36 mouse cellular contexts compared by ENCODE assay signal in the genomic region with DNA sequence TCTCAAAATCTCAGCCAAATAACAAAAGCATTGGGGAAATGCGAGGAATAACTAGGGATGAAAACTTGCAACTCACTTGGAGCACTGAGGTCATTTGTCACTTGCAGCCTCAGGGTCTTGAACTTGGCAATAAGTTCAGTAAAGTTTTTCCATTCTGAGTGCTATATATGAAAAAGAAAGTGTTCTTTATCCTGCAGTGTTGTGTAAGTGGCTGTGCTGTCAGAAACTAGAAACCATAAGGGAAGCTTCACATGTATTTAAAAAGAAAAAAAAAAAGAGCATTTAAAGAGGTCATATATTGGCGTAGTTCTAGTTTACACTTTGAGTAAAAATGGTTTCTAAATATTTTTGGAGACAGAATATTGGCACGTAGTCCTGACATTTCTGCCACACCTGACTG.
"Had no signal": no experiment of that assay in that cellular context is flagged by ENCODE, and none has a peak within 500 bp of the region (broad histone marks: within the 10 kb centered on the region; RNA-seq: fewer than 3 reads in every experiment).

No protein-coding gene starts in this region.

- H3K36me3 ChIP-seq: heart, embryonic 10.5 days; heart, embryonic 12.5 days; heart, embryonic 13.5 days; heart, embryonic 15.5 days; hindbrain, embryonic 10.5 days; hindbrain, embryonic 12.5 days; hindbrain, embryonic 13.5 days; hindbrain, embryonic 15.5 days; intestine, embryonic 15.5 days; kidney, embryonic 15.5 days had no signal

- H3K27me3 ChIP-seq: heart, embryonic 12.5 days; heart, embryonic 13.5 days; heart, embryonic 15.5 days; hindbrain, embryonic 12.5 days; hindbrain, embryonic 13.5 days; hindbrain, embryonic 15.5 days; intestine, embryonic 15.5 days; kidney, embryonic 15.5 days had no signal

- H3K4me2 ChIP-seq: heart, embryonic 11.5 days; heart, embryonic 12.5 days; heart, embryonic 13.5 days; heart, embryonic 15.5 days; hindbrain, embryonic 12.5 days; hindbrain, embryonic 13.5 days; hindbrain, embryonic 14.5 days; hindbrain, embryonic 15.5 days; intestine, embryonic 15.5 days; kidney, embryonic 15.5 days had no signal

- H3K4me3 ChIP-seq: heart, adult 2 months; heart, embryonic 10.5 days; heart, embryonic 12.5 days; heart, embryonic 13.5 days; heart, embryonic 15.5 days; hindbrain, embryonic 10.5 days; hindbrain, embryonic 12.5 days; hindbrain, embryonic 13.5 days; hindbrain, embryonic 15.5 days; intestine, embryonic 15.5 days; kidney, embryonic 15.5 days; layer of hippocampus, adult 2 months had no signal

- ATAC-seq: hindbrain, embryonic 16.5 days; hindbrain, postnatal 0 days; inflammation-experienced regulatory T-cells, adult 6 months; intestine, embryonic 15.5 days; intestine, embryonic 16.5 days; intestine, postnatal 0 days had no signal

- H3K4me1 ChIP-seq: heart, embryonic 10.5 days; heart, embryonic 12.5 days; heart, embryonic 13.5 days; heart, embryonic 15.5 days; hindbrain, embryonic 10.5 days; hindbrain, embryonic 12.5 days; hindbrain, embryonic 13.5 days; hindbrain, embryonic 15.5 days; intestine, embryonic 15.5 days; kidney, embryonic 15.5 days had no signal

- DNase-seq: heart, adult 18-20 months; heart, adult 2 months; heart, postnatal 10 days; heart, postnatal 14 days; heart, postnatal 36 days; heart, postnatal 4 days; kidney, adult 11 months; kidney, adult 18-20 months; kidney, adult 2 months; kidney, adult 8-10 months; kidney, adult 9 months; kidney, postnatal 10 days; kidney, postnatal 14 days; kidney, postnatal 25 days; kidney, postnatal 36 days; kidney, postnatal 4 days; layer of hippocampus, adult 9-11 months had no signal

- H3K27ac ChIP-seq: heart, adult 2 months; heart, embryonic 10.5 days; heart, embryonic 13.5 days; heart, embryonic 15.5 days; hindbrain, embryonic 10.5 days; hindbrain, embryonic 12.5 days; hindbrain, embryonic 13.5 days; hindbrain, embryonic 14.5 days; hindbrain, embryonic 15.5 days; hindbrain, postnatal 0 days; intestine, embryonic 15.5 days; kidney, embryonic 15.5 days; kidney, postnatal 0 days; layer of hippocampus, adult 2 months had no signal

- H3K9ac ChIP-seq: heart, embryonic 12.5 days; heart, embryonic 13.5 days; heart, embryonic 15.5 days; hindbrain, embryonic 12.5 days; hindbrain, embryonic 13.5 days; hindbrain, embryonic 14.5 days; hindbrain, embryonic 15.5 days; intestine, embryonic 15.5 days; kidney, embryonic 15.5 days had no signal

- H3K9me3 ChIP-seq: heart, embryonic 10.5 days; heart, embryonic 12.5 days; heart, embryonic 13.5 days; heart, embryonic 15.5 days; hindbrain, embryonic 10.5 days; hindbrain, embryonic 12.5 days; hindbrain, embryonic 13.5 days; hindbrain, embryonic 15.5 days; intestine, embryonic 15.5 days; kidney, embryonic 15.5 days had no signal
